ENCODE assay signal across 28 mouse cellular contexts in the genomic region with DNA sequence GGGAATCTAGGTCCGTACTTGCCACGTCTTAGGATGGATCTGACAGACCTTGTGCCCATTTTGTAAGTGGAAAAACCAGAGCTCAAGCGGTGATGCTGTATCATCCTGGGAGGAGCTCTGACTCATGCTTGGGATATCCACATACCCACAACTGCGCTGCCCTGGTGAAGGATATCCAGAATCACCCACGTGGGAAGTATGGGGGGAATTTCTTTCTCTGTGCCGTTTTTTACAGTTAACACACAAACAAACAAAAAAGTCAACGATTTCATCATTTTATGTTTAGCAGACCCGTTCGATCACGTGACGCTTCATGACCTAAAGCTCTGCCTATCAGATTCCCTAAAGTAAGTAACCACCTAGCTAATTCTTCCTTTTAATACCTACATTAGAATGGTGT. TPM values are rescaled to one million over a fixed set of nuclear protein-coding genes. Genes with fewer than 3 reads are reported as not detected.
DNase-seq lines count a peak whose midpoint lies in the region; ATAC-seq and TF ChIP-seq lines count a peak whose summit lies in the region.
"Had no signal": no experiment of that assay in that cellular context is flagged by ENCODE, and none has a peak within 500 bp of the region (broad histone marks: within the 10 kb centered on the region; RNA-seq: fewer than 3 reads in every experiment).

No protein-coding gene starts in this region.

- H3K36me3 ChIP-seq in embryonic facial prominence, embryonic 15.5 days: no peaks in the 10 kb centered on the region
- H3K36me3 ChIP-seq in embryonic facial prominence, embryonic 10.5 days (replicated peaks): no peaks in the 10 kb centered on the region
- no peaks in the 10 kb centered on the region for H3K36me3 ChIP-seq in C2C12 (ENCODE audit: control insufficient read depth, insufficient read depth)
- H3K36me3 ChIP-seq in midbrain, embryonic 16.5 days (ENCODE audit: control insufficient read depth, insufficient read depth, low read length): no peaks in the 10 kb centered on the region
- no peaks in the 10 kb centered on the region for H3K36me3 ChIP-seq in limb, embryonic 10.5 days
- H3K36me3 ChIP-seq: embryonic facial prominence, embryonic 12.5 days; forebrain, embryonic 10.5 days; forebrain, embryonic 12.5 days had no signal

- no peak for DNase-seq in embryonic facial prominence, embryonic 10.5 days (ENCODE audit: low spot score)
- DNase-seq in 3134 (ENCODE audit: extremely low read depth, insufficient read length, low spot score) (peak; percentile 63), adipocyte (ENCODE audit: low spot score) (peak; percentile 3)
- no peak for DNase-seq in adrenal gland, adult 18-20 months (ENCODE audit: low spot score in 2 of 2)
- no peak for DNase-seq in limb, embryonic 10.5 days (ENCODE audit: low spot score)
- DNase-seq: adrenal gland, postnatal 10 days; adrenal gland, postnatal 25 days; B cell, adult 2 months; cerebellum, adult 11 months; cerebellum, adult 18-20 months; cerebellum, adult 8-10 months; cerebellum, adult 9-11 months; cerebellum, postnatal 14 days; cerebellum, postnatal 36 days; embryo, embryonic 11 days had no signal

- no peak overlapping the region for H3K9ac ChIP-seq in embryonic facial prominence, embryonic 15.5 days
- no peak overlapping the region for H3K9ac ChIP-seq in midbrain, embryonic 16.5 days (ENCODE audit: low read depth, low read length)
- H3K9ac ChIP-seq: embryonic facial prominence, embryonic 12.5 days; forebrain, embryonic 12.5 days had no signal

- H3K9me3 ChIP-seq in embryonic facial prominence, embryonic 15.5 days (replicated peaks): no peaks in the 10 kb centered on the region
- H3K9me3 ChIP-seq in embryonic facial prominence, embryonic 10.5 days: no peaks in the 10 kb centered on the region
- no peaks in the 10 kb centered on the region for H3K9me3 ChIP-seq in midbrain, embryonic 16.5 days (replicated peaks; ENCODE audit: control insufficient read depth, low read length, poor library complexity, severe bottlenecking)
- no peaks in the 10 kb centered on the region for H3K9me3 ChIP-seq in limb, embryonic 10.5 days (replicated peaks)
- H3K9me3 ChIP-seq: embryonic facial prominence, embryonic 12.5 days; forebrain, embryonic 10.5 days; forebrain, embryonic 12.5 days had no signal

- no peak for ATAC-seq in embryonic facial prominence, embryonic 15.5 days (ENCODE audit: insufficient number of reproducible peaks, low FRiP score, low TSS enrichment, low read depth)
- no peak for ATAC-seq in midbrain, embryonic 16.5 days
- ATAC-seq: activated CD4-positive, CD25-positive, alpha-beta regulatory T cell, adult 4 months; forebrain, embryonic 14.5 days; forebrain, embryonic 16.5 days; Patski had no signal

- H3ac ChIP-seq in C2C12 (ENCODE audit: control insufficient read depth, insufficient read length, low read depth): no peak overlapping the region

- H3K4me1 ChIP-seq in embryonic facial prominence, embryonic 15.5 days: no peaks in the 10 kb centered on the region
- no peaks in the 10 kb centered on the region for H3K4me1 ChIP-seq in embryonic facial prominence, embryonic 10.5 days
- no peaks in the 10 kb centered on the region for H3K4me1 ChIP-seq in midbrain, embryonic 16.5 days (ENCODE audit: control insufficient read depth, insufficient read depth, low read length)
- no peaks in the 10 kb centered on the region for H3K4me1 ChIP-seq in limb, embryonic 10.5 days
- H3K4me1 ChIP-seq: embryonic facial prominence, embryonic 12.5 days; forebrain, embryonic 10.5 days; forebrain, embryonic 12.5 days had no signal

- 83% methylated on average over 11 of the region's 11 CpGs for WGBS in embryonic facial prominence, embryonic 15.5 days
- WGBS in embryonic facial prominence, embryonic 10.5 days: 92% methylated on average over 11 of the region's 11 CpGs
- WGBS in midbrain, embryonic 16.5 days: 90% methylated on average over 11 of the region's 11 CpGs
- 93% methylated on average over 11 of the region's 11 CpGs for WGBS in limb, embryonic 10.5 days

- H3K79me2 ChIP-seq in C2C12 (ENCODE audit: control insufficient read depth, insufficient read depth): no peaks in the 10 kb centered on the region

- H3K4me3 ChIP-seq in embryonic facial prominence, embryonic 15.5 days (replicated peaks): no peak overlapping the region
- H3K4me3 ChIP-seq in embryonic facial prominence, embryonic 10.5 days: no peak overlapping the region
- no peak overlapping the region for H3K4me3 ChIP-seq in C2C12 (ENCODE audit: insufficient read depth, poor library complexity, severe bottlenecking)
- H3K4me3 ChIP-seq in midbrain, embryonic 16.5 days (ENCODE audit: low read depth, low read length): no peak overlapping the region
- no peak overlapping the region for H3K4me3 ChIP-seq in limb, embryonic 10.5 days
- H3K4me3 ChIP-seq: embryonic facial prominence, embryonic 12.5 days; erythroblast, embryonic 14.5 days; forebrain, embryonic 10.5 days; forebrain, embryonic 12.5 days had no signal

- H3K27ac ChIP-seq in embryonic facial prominence, embryonic 15.5 days (replicated peaks): peak overlapping the region; percentile 55; the same call in 1 of the 2 replicates
- no peak overlapping the region for H3K27ac ChIP-seq in embryonic facial prominence, embryonic 10.5 days (replicated peaks)
- H3K27ac ChIP-seq in midbrain, embryonic 16.5 days (ENCODE audit: low read length): no peak overlapping the region
- no peak overlapping the region for H3K27ac ChIP-seq in limb, embryonic 10.5 days
- H3K27ac ChIP-seq: embryonic facial prominence, embryonic 12.5 days; forebrain, embryonic 10.5 days; forebrain, embryonic 12.5 days had no signal

- H3K27me3 ChIP-seq in embryonic facial prominence, embryonic 15.5 days: no peaks in the 10 kb centered on the region
- H3K27me3 ChIP-seq in embryonic facial prominence, embryonic 10.5 days (replicated peaks; ENCODE audit: low read depth, poor library complexity, severe bottlenecking): no peaks in the 10 kb centered on the region
- no peaks in the 10 kb centered on the region for H3K27me3 ChIP-seq in C2C12 (ENCODE audit: control insufficient read depth, insufficient read depth, insufficient read length)
- H3K27me3 ChIP-seq in midbrain, embryonic 16.5 days (ENCODE audit: control insufficient read depth, insufficient read depth, low read depth, low read length): no peaks in the 10 kb centered on the region
- no peaks in the 10 kb centered on the region for H3K27me3 ChIP-seq in limb, embryonic 10.5 days (ENCODE audit: low read depth, poor library complexity, severe bottlenecking)
- H3K27me3 ChIP-seq: embryonic facial prominence, embryonic 12.5 days; forebrain, embryonic 12.5 days had no signal

- no peaks in the 10 kb centered on the region for H3K79me3 ChIP-seq in C2C12 (ENCODE audit: low read depth)

- no peak for TF ChIP-seq CTCF in C2C12 (IDR thresholded peaks at IDR 0.05; ENCODE audit: control insufficient read depth, insufficient read depth, insufficient read length)

- no peak overlapping the region for H3K4me2 ChIP-seq in embryonic facial prominence, embryonic 15.5 days (replicated peaks)
- no peak overlapping the region for H3K4me2 ChIP-seq in midbrain, embryonic 16.5 days (ENCODE audit: low read length)
- H3K4me2 ChIP-seq: embryonic facial prominence, embryonic 12.5 days; forebrain, embryonic 12.5 days had no signal

TF ChIP-seq in C2C12, 6 proteins besides CTCF, POLR2A, EP300 and RAD21:
- TF ChIP-seq MAX (IDR thresholded peaks at IDR 0.05) (peak; percentile 79), USF1 (IDR thresholded peaks at IDR 0.05; ENCODE audit: low read depth) (peak; percentile 91), MYOG (IDR thresholded peaks at IDR 0.05; ENCODE audit: control insufficient read depth, extremely low read depth, insufficient read length) (no peak), MYOD1 (IDR thresholded peaks at IDR 0.05; ENCODE audit: control insufficient read depth, insufficient read length, low read depth) (no peak), CEBPB (IDR thresholded peaks at IDR 0.05; ENCODE audit: low read depth) (no peak), FOSL1 (IDR thresholded peaks at IDR 0.05; ENCODE audit: insufficient read depth, low read length, poor library complexity, severe bottlenecking) (peak; percentile 89)

RNA-seq across cellular contexts. Expression of a gene that starts 1.6 kb away (rescaled TPM):
- 3.7 and 5.0 TPM in 2 replicates for polyA plus RNA-seq in embryonic facial prominence, embryonic 15.5 days (2015; fragmentation: Nextera tagmentation; extraction: Ambion mirVana)
- polyA plus RNA-seq in embryonic facial prominence, embryonic 10.5 days (2016; fragmentation: Nextera tagmentation; extraction: Ambion mirVana): 0.03 TPM in 1 of 2 replicates, not detected in the other
- polyA plus RNA-seq in C2C12 (2012; fragmentation: generic; extraction: Trizol): not detected
- 0.09 TPM in 2 replicates for polyA plus RNA-seq in midbrain, embryonic 16.5 days (2015; fragmentation: Nextera tagmentation; extraction: Ambion mirVana)
- not detected for total RNA-seq in adrenal gland, adult 18-20 months (2021)
- polyA plus RNA-seq in limb, embryonic 10.5 days (2016; fragmentation: Nextera tagmentation; extraction: Ambion mirVana): 0.04 TPM in 1 of 2 replicates, not detected in the other
- total RNA-seq: adrenal gland, postnatal 25 days; common myeloid progenitor, adult 5-6 weeks; MEL had no signal
- polyA plus RNA-seq: erythroblast, embryonic 14.5 days; forebrain, embryonic 10.5 days; forebrain, embryonic 12.5 days; forebrain, embryonic 14.5 days; forebrain, embryonic 16.5 days; Patski had no signal

Comparison
In these comparisons a context has a peak if more than half of its experiments do, and no peak if none do; other contexts are left out.
1. DNase-seq: peak in 3134 (single experiment) and adipocyte (single experiment); none in embryonic facial prominence, embryonic 10.5 days (single experiment), adrenal gland, adult 18-20 months (0 of 2) and limb, embryonic 10.5 days (single experiment).